Mouse (Mus musculus): ENCODE results near the gene Mypn. TPM values are rescaled to one million over a fixed set of nuclear protein-coding genes. Genes with fewer than 3 reads are reported as not detected.

The Mypn gene
- polyA plus RNA-seq, 1 experiment from 2014 or later, result 0.25 TPM

GRCm38 (mm10) chr10:63086304-63086703 lies 117.4 kb downstream of the Mypn start:
- DNase-seq (ENCODE audit: low spot score), result no peak
- H3K27me3 ChIP-seq (ENCODE audit: low read depth, poor library complexity, severe bottlenecking), result peaks cover 26% of the 10 kb centered on the region
- no peaks in the 10 kb centered on the region for H3K9me3 ChIP-seq (replicated peaks)
- no peaks in the 10 kb centered on the region for H3K36me3 ChIP-seq
- H3K4me3 ChIP-seq, result no peak overlapping the region
- peaks cover 21% of the 10 kb centered on the region for H3K4me1 ChIP-seq
- H3K27ac ChIP-seq, result no peak overlapping the region
- 80% methylated on average over 10 of the region's 10 CpGs for WGBS

- H3K36me3 ChIP-seq, result no peaks in the 10 kb centered on the region
- peak; percentile 76 for DNase-seq (ENCODE audit: low spot score)
- H3K4me1 ChIP-seq, result no peaks in the 10 kb centered on the region
- no peaks in the 10 kb centered on the region for H3K9me3 ChIP-seq (replicated peaks)
- WGBS, result 9% methylated on average over 5 of the region's 5 CpGs
- H3K27me3 ChIP-seq (ENCODE audit: low read depth, poor library complexity, severe bottlenecking), result no peaks in the 10 kb centered on the region
- H3K27ac ChIP-seq, result no peak overlapping the region
- H3K4me3 ChIP-seq, result no peak overlapping the region
Observed at GRCm38 (mm10) chr10:63065988-63066387, 137.8 kb downstream of the Mypn start.

Other genes starting within 250 kb of the Mypn start
- gene Rufy2, start 223.7 kb downstream of the Mypn start, polyA plus RNA-seq (2016; fragmentation: Nextera tagmentation; extraction: Ambion mirVana), result 20.5 and 23.9 TPM in 2 replicates
- gene Hnrnph3, start 179.7 kb downstream of the Mypn start, polyA plus RNA-seq (2016; fragmentation: Nextera tagmentation; extraction: Ambion mirVana), result 162 and 170 TPM in 2 replicates
- 0.94 and 1.1 TPM in 2 replicates for gene Pbld2, start 179.6 kb downstream of the Mypn start, polyA plus RNA-seq (2016; fragmentation: Nextera tagmentation; extraction: Ambion mirVana)
- gene Pbld1, start 143.8 kb downstream of the Mypn start, polyA plus RNA-seq (2016; fragmentation: Nextera tagmentation; extraction: Ambion mirVana), result 1.9 and 2.4 TPM in 2 replicates
- gene Atoh7, start 104.3 kb downstream of the Mypn start, polyA plus RNA-seq (2016; fragmentation: Nextera tagmentation; extraction: Ambion mirVana), result 0.14 TPM in 2 replicates
- 44.3 and 48.6 TPM in 2 replicates for gene Herc4, start 39.9 kb upstream of the Mypn start, polyA plus RNA-seq (2016; fragmentation: Nextera tagmentation; extraction: Ambion mirVana)
- 6.4 and 6.9 TPM in 2 replicates for gene Sirt1, start 177.8 kb upstream of the Mypn start, polyA plus RNA-seq (2016; fragmentation: Nextera tagmentation; extraction: Ambion mirVana)
- 7.9 and 9.7 TPM in 2 replicates for gene Dnajc12, start 178.5 kb upstream of the Mypn start, polyA plus RNA-seq (2016; fragmentation: Nextera tagmentation; extraction: Ambion mirVana)
- gene Gm7075, start 217.8 kb upstream of the Mypn start, polyA plus RNA-seq (2016; fragmentation: Nextera tagmentation; extraction: Ambion mirVana), result not detected in 2 replicates
- 0.04 TPM in 1 of 2 replicates, not detected in the other for gene Ctnna3, start 226.1 kb upstream of the Mypn start, polyA plus RNA-seq (2016; fragmentation: Nextera tagmentation; extraction: Ambion mirVana)

All from limb, embryonic 10.5 days (tissue).